Mouse (Mus musculus): ENCODE results near the gene Clstn3. TPM values are rescaled to one million over a fixed set of nuclear protein-coding genes. Genes with fewer than 3 reads are reported as not detected.

Gene Clstn3
- polyA plus RNA-seq, 2 experiments, result 5.1 to 11.2 TPM

DNA sequence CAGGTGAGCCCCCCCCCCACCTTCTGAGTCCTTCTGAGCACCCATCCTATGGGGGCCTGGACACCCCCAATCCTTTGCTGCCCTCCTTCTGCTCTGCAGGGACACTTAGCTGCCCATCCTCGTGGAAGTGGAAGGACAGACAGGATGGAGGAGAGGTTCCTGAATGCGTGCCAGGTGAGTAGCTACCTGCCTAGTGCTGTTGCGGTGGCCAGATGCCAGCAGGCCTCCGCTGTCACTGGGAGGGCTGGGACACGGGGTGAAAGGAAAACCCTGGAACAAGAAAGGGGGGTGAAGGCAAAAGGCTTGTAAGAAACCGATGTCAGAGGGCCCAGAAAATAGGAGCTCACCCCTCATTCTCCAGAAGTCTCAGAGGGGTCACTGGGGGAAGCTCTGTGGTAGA is 42.4 kb upstream of the Clstn3 start:
- no peak for TF ChIP-seq POLR2A (IDR thresholded peaks at IDR 0.05; ENCODE audit: borderline replicate concordance, extremely low read depth, insufficient read depth, insufficient read length)
- DNase-seq (ENCODE audit: low spot score), result no peak
- no peak overlapping the region for H3K4me3 ChIP-seq (replicated peaks; ENCODE audit: low read length)
- H3K36me3 ChIP-seq (ENCODE audit: control insufficient read depth, insufficient read depth, low read length), result no peaks in the 10 kb centered on the region
- WGBS, result 77% methylated on average over 6 of the region's 6 CpGs
- no peaks in the 10 kb centered on the region for H3K9me3 ChIP-seq (ENCODE audit: control insufficient read depth, low read length)
- no peak for ATAC-seq (ENCODE audit: low FRiP score, low read depth)
- H3K9ac ChIP-seq (ENCODE audit: low read depth, low read length, severe bottlenecking), result no peak overlapping the region
- no peaks in the 10 kb centered on the region for H3K27me3 ChIP-seq (ENCODE audit: control insufficient read depth, insufficient read depth, low read length)
- no peak overlapping the region for H3K27ac ChIP-seq (replicated peaks; ENCODE audit: low read depth, low read length)
- H3K4me2 ChIP-seq (replicated peaks; ENCODE audit: low read depth, low read length, severe bottlenecking), result no peak overlapping the region
- no peaks in the 10 kb centered on the region for H3K4me1 ChIP-seq (ENCODE audit: control insufficient read depth, insufficient read depth, low read length)

DNA sequence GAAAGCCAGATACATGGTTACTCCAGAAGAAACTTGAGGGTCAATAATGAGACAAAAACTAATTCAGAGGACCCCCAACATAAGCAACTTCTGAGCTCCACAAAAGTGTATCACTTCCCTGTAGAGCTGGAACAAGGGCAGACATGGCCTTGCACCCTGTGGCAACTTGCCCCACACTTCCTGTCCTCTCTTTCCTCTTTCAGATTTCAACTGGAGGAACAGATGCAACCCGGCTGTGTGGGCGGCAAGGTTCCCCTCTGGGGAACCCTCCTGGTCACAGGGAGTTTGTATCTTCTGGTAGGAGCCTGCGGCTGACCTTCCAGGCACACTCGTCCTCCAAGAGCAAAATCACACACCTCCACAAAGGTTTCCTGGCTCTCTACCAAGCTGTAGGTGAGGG is 40.4 kb upstream of the Clstn3 start:
- no peaks in the 10 kb centered on the region for H3K27me3 ChIP-seq (ENCODE audit: control insufficient read depth, insufficient read depth, low read length)
- TF ChIP-seq POLR2A (IDR thresholded peaks at IDR 0.05; ENCODE audit: borderline replicate concordance, extremely low read depth, insufficient read depth, insufficient read length), result no peak
- ATAC-seq (ENCODE audit: low FRiP score, low read depth) (no peak), DNase-seq (ENCODE audit: low spot score) (no peak)
- no peaks in the 10 kb centered on the region for H3K36me3 ChIP-seq (ENCODE audit: control insufficient read depth, insufficient read depth, low read length)
- no peak overlapping the region for H3K4me3 ChIP-seq (replicated peaks; ENCODE audit: low read length)
- H3K27ac ChIP-seq (replicated peaks; ENCODE audit: low read depth, low read length), result no peak overlapping the region
- WGBS, result 68% methylated on average over 4 of the region's 4 CpGs
- H3K4me2 ChIP-seq (replicated peaks; ENCODE audit: low read depth, low read length, severe bottlenecking), result no peak overlapping the region
- H3K9ac ChIP-seq (ENCODE audit: low read depth, low read length, severe bottlenecking), result no peak overlapping the region
- no peaks in the 10 kb centered on the region for H3K9me3 ChIP-seq (ENCODE audit: control insufficient read depth, low read length)
- H3K4me1 ChIP-seq (ENCODE audit: control insufficient read depth, insufficient read depth, low read length), result no peaks in the 10 kb centered on the region

DNA sequence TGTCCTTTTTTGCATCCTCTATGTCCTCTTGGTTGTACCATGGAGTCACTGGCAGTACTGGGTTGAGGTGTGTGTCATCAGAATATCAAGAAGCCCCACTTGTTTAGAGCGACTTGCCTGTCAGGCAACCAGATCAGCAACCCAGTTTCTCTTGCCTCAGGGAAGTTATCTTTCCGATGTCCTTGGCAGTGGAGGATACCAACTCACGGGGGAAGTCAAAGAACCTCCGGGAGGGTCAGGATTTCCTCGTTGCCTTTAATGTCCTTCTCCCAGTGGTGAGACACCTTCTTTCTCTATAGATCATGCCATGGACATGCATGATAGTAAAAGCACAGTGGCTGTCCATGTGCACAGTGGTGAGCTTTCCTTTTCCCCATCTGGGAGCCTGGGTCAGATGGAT is 37.4 kb upstream of the Clstn3 start:
- H3K4me1 ChIP-seq (ENCODE audit: control insufficient read depth, insufficient read depth, low read length), result no peaks in the 10 kb centered on the region
- H3K9me3 ChIP-seq (ENCODE audit: control insufficient read depth, low read length), result no peaks in the 10 kb centered on the region
- H3K9ac ChIP-seq (ENCODE audit: low read depth, low read length, severe bottlenecking), result no peak overlapping the region
- no peak for TF ChIP-seq POLR2A (IDR thresholded peaks at IDR 0.05; ENCODE audit: borderline replicate concordance, extremely low read depth, insufficient read depth, insufficient read length)
- DNase-seq (ENCODE audit: low spot score) (no peak), ATAC-seq (ENCODE audit: low FRiP score, low read depth) (no peak)
- H3K4me3 ChIP-seq (replicated peaks; ENCODE audit: low read length), result no peak overlapping the region
- no peaks in the 10 kb centered on the region for H3K36me3 ChIP-seq (ENCODE audit: control insufficient read depth, insufficient read depth, low read length)
- WGBS, result 79% methylated on average over 5 of the region's 5 CpGs
- H3K27ac ChIP-seq (replicated peaks; ENCODE audit: low read depth, low read length), result no peak overlapping the region
- no peak overlapping the region for H3K4me2 ChIP-seq (replicated peaks; ENCODE audit: low read depth, low read length, severe bottlenecking)
- no peaks in the 10 kb centered on the region for H3K27me3 ChIP-seq (ENCODE audit: control insufficient read depth, insufficient read depth, low read length)

DNA sequence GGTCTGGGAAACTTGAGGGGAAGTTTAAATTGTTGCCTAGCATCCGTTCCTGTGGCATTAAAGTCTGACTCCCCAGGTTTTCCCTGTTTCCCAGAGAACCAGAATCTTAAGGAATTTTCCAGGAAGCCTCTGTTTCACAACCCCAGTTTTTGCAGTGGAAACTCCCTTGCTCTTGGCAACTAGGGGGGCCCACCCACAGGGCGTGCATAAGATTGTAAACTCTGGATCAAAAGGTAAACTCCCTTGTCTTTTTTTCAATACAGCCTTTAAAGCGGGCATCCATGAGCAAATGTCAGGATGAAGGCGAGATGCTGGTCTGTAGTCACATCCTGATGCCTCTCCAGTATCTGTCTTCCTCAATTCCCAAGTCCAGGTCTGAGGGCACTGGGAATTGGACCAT is 36.9 kb upstream of the Clstn3 start:
- H3K4me2 ChIP-seq (replicated peaks; ENCODE audit: low read depth, low read length, severe bottlenecking), result no peak overlapping the region
- no peak overlapping the region for H3K9ac ChIP-seq (ENCODE audit: low read depth, low read length, severe bottlenecking)
- DNase-seq (ENCODE audit: low spot score), result no peak
- no peak overlapping the region for H3K27ac ChIP-seq (replicated peaks; ENCODE audit: low read depth, low read length)
- H3K27me3 ChIP-seq (ENCODE audit: control insufficient read depth, insufficient read depth, low read length), result no peaks in the 10 kb centered on the region
- no peak for TF ChIP-seq POLR2A (IDR thresholded peaks at IDR 0.05; ENCODE audit: borderline replicate concordance, extremely low read depth, insufficient read depth, insufficient read length)
- H3K36me3 ChIP-seq (ENCODE audit: control insufficient read depth, insufficient read depth, low read length), result no peaks in the 10 kb centered on the region
- no peaks in the 10 kb centered on the region for H3K9me3 ChIP-seq (ENCODE audit: control insufficient read depth, low read length)
- ATAC-seq (ENCODE audit: low FRiP score, low read depth), result no peak
- no peaks in the 10 kb centered on the region for H3K4me1 ChIP-seq (ENCODE audit: control insufficient read depth, insufficient read depth, low read length)
- WGBS, result 62% methylated on average over 4 of the region's 4 CpGs
- H3K4me3 ChIP-seq (replicated peaks; ENCODE audit: low read length), result no peak overlapping the region

DNA sequence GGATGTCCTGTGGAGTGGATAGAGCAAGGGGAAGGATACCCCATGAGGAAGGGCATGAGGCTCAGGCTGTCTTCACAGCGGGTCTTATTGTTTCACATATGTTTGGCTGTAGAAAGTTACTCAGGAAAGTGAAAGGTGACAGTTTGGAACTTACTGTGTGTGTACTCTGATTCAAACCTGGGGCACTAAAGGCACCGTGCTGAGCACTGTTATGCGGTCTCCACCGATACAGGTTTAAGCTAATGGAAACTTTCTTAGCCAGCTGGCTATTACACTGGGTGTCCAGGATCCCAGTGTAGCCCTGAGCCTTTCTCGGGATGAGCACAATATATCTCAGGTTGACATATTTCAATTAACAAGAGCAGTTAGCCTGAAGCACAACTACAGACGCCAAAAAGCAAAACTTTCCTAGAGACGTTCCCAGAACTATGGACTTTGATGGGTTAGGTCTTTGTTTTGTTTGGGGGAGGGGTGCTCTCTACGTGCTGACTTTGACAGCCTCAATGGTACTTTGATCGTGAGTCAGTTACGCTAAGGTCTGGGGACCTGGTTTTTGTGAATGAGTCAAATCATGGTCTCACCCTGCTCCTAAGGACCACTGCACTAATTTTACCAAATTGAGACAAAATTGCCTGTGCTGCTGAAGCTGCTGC is 35.4 kb upstream of the Clstn3 start:
- ATAC-seq (ENCODE audit: low FRiP score, low read depth), result no peak
- no peak for TF ChIP-seq POLR2A (IDR thresholded peaks at IDR 0.05; ENCODE audit: borderline replicate concordance, extremely low read depth, insufficient read depth, insufficient read length)

More for the DNA sequence above, 35.4 kb upstream of the Clstn3 start:
- DNase-seq (ENCODE audit: low spot score), result no peak
- Histone ChIP-seq H3K4me1 (ENCODE audit: control insufficient read depth, insufficient read depth, low read length) (no peaks in the 10 kb centered on the region), H3K27ac (replicated peaks; ENCODE audit: low read depth, low read length) (no peak overlapping the region), H3K36me3 (ENCODE audit: control insufficient read depth, insufficient read depth, low read length) (no peaks in the 10 kb centered on the region), H3K27me3 (ENCODE audit: control insufficient read depth, insufficient read depth, low read length) (no peaks in the 10 kb centered on the region), H3K4me2 (replicated peaks; ENCODE audit: low read depth, low read length, severe bottlenecking) (no peak overlapping the region), H3K4me3 (replicated peaks; ENCODE audit: low read length) (no peak overlapping the region), H3K9ac (ENCODE audit: low read depth, low read length, severe bottlenecking) (no peak overlapping the region), H3K9me3 (ENCODE audit: control insufficient read depth, low read length) (no peaks in the 10 kb centered on the region)
- WGBS, result 35% methylated on average over 10 of the region's 10 CpGs

All from limb, embryonic 14.5 days (tissue).